Mouse (Mus musculus) splenic B cell, adult 2 months (primary cell): ENCODE results near the gene Macrod2.

Experiments
- DNase-seq: peaks from one replicate; pipeline ENCODE4 v3.0.0-alpha.2; 2011; ENCODE audit warnings: low read depth, low spot score
- H3K27me3 ChIP-seq: 2 replicates; pipeline ENCODE4 v1.6.1; 2012; ENCODE audit warnings: mild to moderate bottlenecking, low read length, moderate library complexity, mixed read lengths; ENCODE audit not compliant: control insufficient read depth, poor library complexity, insufficient read depth, severe bottlenecking
- H3K36me3 ChIP-seq: 2 replicates; pipeline ENCODE4 v1.6.1; 2012; ENCODE audit warnings: mild to moderate bottlenecking, low read length, moderate library complexity, mixed read lengths; ENCODE audit not compliant: control insufficient read depth, poor library complexity, insufficient read depth, severe bottlenecking

Gene Macrod2

DNA sequence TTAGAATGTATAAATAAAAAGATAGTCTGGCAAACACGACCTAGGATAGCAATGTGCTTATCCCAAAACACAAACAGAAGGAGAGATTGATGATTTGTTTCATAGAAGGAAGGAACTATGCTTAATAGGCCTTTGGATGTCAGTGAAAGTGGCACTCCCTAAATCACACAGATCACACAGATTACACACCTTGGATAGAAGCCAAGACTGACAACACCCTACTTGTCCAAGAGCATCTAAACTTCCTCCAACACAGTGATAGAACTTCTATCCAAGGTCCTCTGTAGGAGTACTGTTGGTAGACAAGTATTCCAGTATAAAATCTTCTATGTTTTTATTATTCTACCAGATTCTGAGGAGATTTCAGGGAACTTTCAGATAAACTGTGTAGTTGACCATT lies 1567.8 kb downstream of the Macrod2 start:
- H3K27me3 ChIP-seq: no peaks in the 10 kb centered on the region
- H3K36me3 ChIP-seq: no peaks in the 10 kb centered on the region
- no peak for DNase-seq

- DNase-seq: no peak
- Histone ChIP-seq H3K36me3 (no peaks in the 10 kb centered on the region), H3K27me3 (no peaks in the 10 kb centered on the region)
Observed at GRCm38 (mm10) chr2:141983664-141984395, 1588.7 kb downstream of the Macrod2 start.

GRCm38 (mm10) chr2:141998901-141999300 lies 1603.8 kb downstream of the Macrod2 start:
- no peak for DNase-seq
- H3K36me3 ChIP-seq: no peaks in the 10 kb centered on the region

DNA sequence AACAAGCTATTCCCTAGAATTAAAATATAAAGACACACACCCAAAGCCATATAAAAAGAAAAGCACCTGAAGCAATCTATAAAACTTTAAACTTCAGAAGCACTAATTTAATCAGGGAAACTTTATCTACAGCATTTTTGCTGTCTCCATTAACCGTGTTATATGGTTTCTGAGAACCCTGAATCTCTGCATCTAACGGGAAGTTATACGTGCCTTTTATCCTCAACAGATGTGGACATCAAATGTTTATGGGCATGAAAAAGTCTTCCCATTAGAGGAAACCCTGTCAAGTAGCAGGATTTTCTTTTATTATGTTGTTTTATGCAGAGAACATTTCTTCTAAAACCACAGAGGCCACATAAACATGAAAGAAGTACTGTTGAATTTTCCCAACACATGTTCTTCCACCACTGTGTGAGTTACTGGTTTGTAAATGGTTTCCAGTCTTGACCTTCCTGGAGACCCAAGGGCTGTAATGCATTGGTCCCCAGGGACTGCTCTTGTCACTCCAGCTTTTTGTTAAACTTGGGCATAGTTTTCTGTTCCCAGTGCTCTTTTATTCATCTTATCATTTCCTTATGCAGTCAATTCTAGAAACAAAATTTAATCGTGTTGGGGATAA lies 1629.5 kb downstream of the Macrod2 start:
- H3K36me3 ChIP-seq: no peaks in the 10 kb centered on the region
- no peak for DNase-seq

More at GRCm38 (mm10) chr2:141998901-141999300, 1603.8 kb downstream of the Macrod2 start:
- H3K27me3 ChIP-seq: no peaks in the 10 kb centered on the region

GRCm38 (mm10) chr2:142026721-142027120 lies 1631.6 kb downstream of the Macrod2 start:
- no peak for DNase-seq
- H3K27me3 ChIP-seq: no peaks in the 10 kb centered on the region
- no peaks in the 10 kb centered on the region for H3K36me3 ChIP-seq

More for the DNA sequence above, 1629.5 kb downstream of the Macrod2 start:
- H3K27me3 ChIP-seq: no peaks in the 10 kb centered on the region

DNA sequence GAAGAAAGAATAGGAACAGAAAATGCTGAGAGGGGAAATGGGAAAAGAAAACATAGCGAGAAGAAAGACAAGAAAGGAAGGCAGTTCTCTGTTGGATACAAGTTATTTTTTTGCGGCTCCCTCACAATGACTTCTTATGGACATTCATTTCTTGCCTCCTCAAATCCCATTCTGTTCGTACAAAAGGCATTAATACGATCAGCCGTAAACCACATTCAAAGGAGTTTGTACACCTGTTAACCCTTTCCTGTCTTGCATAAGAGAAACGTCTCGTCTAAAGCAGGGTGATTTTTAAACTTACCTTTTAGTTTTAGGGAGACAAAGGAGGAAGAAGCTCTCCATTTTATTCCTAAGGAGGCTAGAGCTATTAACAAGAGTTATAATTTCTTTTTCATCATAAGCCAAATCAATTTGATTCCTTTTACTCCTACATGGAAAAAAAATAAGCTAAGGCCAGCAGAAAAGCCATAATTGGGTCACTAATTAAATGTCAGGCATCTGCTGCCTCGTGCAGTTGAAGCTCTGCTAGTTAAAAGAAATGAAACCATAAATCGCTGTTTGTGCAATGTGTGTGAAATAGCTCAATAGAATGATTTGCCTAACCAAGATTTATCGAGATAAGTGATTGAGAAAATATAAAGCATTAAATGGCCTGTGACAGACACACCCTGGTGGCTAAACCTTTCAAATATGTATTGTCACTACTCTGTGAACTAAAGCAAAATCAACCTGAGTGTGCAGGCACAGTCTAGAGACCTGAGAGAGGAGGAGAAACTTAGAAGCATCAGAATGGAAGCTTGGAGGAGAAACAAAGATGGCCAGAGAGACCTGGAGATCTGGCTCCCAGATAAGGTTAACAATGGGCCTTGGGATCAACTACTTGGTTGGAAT lies 1635.9 kb downstream of the Macrod2 start:
- no peak for DNase-seq
- H3K27me3 ChIP-seq: no peaks in the 10 kb centered on the region
- H3K36me3 ChIP-seq: no peaks in the 10 kb centered on the region

DNA sequence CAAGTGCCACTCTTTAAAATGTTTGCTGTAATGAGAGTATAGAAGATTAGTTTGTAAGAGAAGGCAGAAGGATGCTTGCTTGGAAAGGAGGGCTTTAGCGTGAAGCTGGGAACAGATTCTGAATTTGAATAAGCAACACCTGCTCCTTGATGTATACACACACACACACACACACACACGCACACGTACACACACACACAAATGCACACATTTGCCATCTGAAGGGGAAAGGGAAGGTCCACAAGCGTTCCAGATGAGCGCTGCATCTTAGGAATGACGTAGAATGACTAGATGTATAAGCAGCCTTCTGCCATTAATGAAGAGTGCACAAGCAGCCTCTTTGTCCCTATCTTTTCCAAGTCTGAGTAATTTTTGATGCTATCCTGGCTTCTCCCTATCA lies 1660.5 kb downstream of the Macrod2 start:
- no peaks in the 10 kb centered on the region for H3K36me3 ChIP-seq
- DNase-seq: no peak
- H3K27me3 ChIP-seq: no peaks in the 10 kb centered on the region

DNA sequence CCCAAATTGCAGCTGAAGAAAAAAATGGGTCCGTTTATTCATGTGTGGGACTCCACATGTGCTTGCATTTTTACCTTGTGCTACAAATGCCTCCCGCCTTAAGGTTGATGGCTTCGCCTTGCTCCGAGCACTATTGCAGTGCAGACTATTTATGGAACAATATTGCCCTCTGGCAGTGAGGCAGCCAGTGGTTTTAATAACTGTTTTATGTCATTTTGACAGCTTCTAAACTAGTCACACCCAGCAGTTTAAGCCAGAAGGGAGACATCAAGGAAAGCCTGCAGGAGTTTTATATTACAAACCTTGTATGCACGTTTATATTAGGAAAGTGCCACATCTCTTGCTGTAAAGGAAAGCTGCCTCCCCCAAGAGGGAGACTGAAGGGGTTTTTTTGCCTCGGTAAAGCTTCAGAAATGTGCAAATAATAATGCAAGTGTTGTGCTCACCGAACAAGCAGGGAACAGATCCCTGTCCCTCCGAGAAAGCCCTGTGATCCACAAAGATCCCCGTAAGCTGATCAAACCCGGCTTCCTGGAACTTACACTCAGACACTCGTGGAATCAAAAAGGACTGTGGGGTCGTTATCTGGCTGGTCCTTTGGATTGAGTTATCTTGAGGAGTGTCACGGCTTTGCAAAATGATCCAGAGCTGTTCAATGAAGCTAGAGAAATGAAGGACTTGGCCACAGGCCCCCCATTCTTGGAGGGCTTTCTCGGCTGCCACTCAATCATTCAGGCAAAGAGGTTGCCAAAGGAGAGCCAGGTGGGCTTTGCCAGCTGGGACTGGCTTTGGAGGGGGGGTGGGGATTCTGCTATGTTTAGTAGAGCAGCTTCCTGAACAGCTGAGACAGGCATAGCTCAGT lies 1663.0 kb downstream of the Macrod2 start:
- no peaks in the 10 kb centered on the region for H3K36me3 ChIP-seq
- H3K27me3 ChIP-seq: no peaks in the 10 kb centered on the region
- no peak for DNase-seq

DNA sequence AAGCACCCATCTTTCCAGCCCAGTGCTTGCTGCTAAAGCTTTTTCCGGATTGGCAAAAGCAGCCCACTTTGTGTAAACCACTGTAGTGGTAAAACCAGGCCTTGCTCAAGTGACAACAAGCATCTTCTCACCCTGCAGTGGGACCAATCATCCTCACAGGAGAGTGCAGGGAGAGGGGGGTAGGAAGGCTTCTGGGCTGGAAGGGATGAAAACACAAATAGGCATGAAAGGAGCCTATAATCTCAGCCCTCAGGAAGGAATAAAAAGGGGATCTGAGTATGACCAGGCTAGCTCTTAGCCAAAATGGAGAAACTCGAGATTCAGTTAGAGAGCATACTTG lies 1663.6 kb downstream of the Macrod2 start:
- no peak for DNase-seq

DNA sequence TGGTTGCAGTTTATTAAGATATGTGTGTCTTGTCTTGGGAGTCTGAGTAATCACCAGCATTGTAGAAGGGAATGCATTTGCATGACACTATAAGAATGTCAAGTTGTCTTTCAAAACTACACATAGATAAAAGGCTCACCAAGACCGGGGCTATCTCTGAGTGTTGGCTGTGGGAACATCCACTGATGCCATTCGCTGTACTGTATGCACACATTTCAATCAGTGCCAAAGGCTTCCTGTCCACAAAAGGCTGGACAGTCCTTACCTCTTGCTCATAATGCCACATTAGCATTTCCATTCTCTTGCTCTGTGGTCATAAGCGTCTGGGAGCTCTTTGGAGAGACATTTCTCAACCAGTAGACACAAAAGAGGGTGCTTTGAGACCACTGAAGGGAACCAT lies 1713.8 kb downstream of the Macrod2 start:
- Histone ChIP-seq H3K36me3 (no peaks in the 10 kb centered on the region), H3K27me3 (no peaks in the 10 kb centered on the region)
- DNase-seq: no peak

More for the DNA sequence above, 1663.6 kb downstream of the Macrod2 start:
- Histone ChIP-seq H3K36me3 (no peaks in the 10 kb centered on the region), H3K27me3 (no peaks in the 10 kb centered on the region)

DNA sequence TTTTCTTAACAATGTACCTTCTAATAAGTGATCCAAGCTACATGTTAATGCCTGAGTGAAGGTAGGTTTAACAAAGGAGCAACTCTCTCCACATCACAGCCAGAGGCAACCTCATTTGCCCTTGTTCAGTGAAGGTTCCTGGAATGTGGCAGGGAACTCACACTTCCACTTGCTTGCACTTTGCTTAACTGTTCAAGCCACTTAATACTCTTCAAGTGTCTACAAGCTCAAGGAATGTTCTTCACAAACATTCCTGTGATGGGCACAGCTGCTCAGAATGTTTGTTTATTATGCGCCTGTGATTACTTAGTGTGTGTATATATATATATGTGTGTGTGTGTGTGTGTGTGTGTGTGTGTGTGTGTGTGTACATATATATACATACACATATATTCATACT lies 1721.5 kb downstream of the Macrod2 start:
- no peak for DNase-seq
- H3K36me3 ChIP-seq: no peaks in the 10 kb centered on the region

GRCm38 (mm10) chr2:142128109-142128508 lies 1733.0 kb downstream of the Macrod2 start:
- H3K36me3 ChIP-seq: no peaks in the 10 kb centered on the region
- no peak for DNase-seq
- no peaks in the 10 kb centered on the region for H3K27me3 ChIP-seq

More for the DNA sequence above, 1721.5 kb downstream of the Macrod2 start:
- H3K27me3 ChIP-seq: no peaks in the 10 kb centered on the region

GRCm38 (mm10) chr2:142129166-142129565 lies 1734.1 kb downstream of the Macrod2 start:
- H3K27me3 ChIP-seq: no peaks in the 10 kb centered on the region
- H3K36me3 ChIP-seq: no peaks in the 10 kb centered on the region
- no peak for DNase-seq

DNA sequence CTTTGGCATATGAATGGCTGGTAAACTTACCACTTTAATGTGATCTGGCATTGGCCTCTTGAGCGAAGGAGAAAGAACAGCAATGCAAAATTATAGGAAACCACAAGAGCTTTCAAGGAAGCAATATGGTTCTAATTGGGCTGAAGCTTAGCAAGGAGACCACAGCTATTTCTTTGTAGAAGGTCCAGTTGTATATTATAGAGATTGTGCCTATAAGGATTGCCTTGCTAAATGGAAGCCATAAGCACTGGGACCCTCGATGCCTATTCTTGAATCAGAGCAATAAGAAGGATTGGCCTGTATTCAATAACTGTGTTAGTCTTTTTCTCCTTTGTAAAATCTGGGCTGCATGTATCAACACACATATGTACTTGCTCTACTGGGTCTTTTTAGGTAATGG lies 1754.2 kb downstream of the Macrod2 start:
- no peak for DNase-seq
- H3K36me3 ChIP-seq: no peaks in the 10 kb centered on the region
- no peaks in the 10 kb centered on the region for H3K27me3 ChIP-seq
